Mouse (Mus musculus) mammary gland, adult 2 months (tissue): ENCODE data around the gene Gm6614. TPM values are rescaled to one million over a fixed set of nuclear protein-coding genes. Genes with fewer than 3 reads are reported as not detected.

Experiments used
- polyA plus RNA-seq: library from polyadenylated mRNA; depleted of rRNA; stranded (reverse); fragments of >200 nt; gene quantifications from 2 replicates; pipeline ENCODE4 v1.2.3, GENCODE M21; 2012; ENCODE audit warnings: low replicate concordance; rRNA removed

The Gm6614 gene
- not detected in 2 replicates for polyA plus RNA-seq

GRCm38 (mm10) chr6:142011364-142011955 is at the start of gene Gm6614:
TSS of gene Gm6614 (minus strand) at chr6:142011414.

GRCm38 (mm10) chr6:141946862-141947261 is 64.4 kb downstream of the Gm6614 start, which contains the start of gene Slco1a1:
TSS of gene Slco1a1 (minus strand) at chr6:141946962.

Other genes with a start within 250 kb of the Gm6614 start
- gene Gm5724, start 237.6 kb downstream of the Gm6614 start, polyA plus RNA-seq = not detected in 2 replicates
- not detected in 2 replicates for gene Slco1a4, start 155.2 kb downstream of the Gm6614 start, polyA plus RNA-seq
- 0.02 TPM in 1 of 2 replicates, not detected in the other for gene Slco1a1, start 64.5 kb downstream of the Gm6614 start, polyA plus RNA-seq
- not detected in 2 replicates for gene Slco1a6, start 197.1 kb upstream of the Gm6614 start, polyA plus RNA-seq